Mouse (Mus musculus) macrophage (primary cell): ENCODE measurements around the gene Cpne6. TPM values are rescaled to one million over a fixed set of nuclear protein-coding genes. Genes with fewer than 3 reads are reported as not detected.

Source experiments
- H3K27ac ChIP-seq: fragments of 350-480 bp; formaldehyde crosslinking; 2 replicates; pipeline ENCODE4 v1.9.0; 2021
- H3K36me3 ChIP-seq: fragments of 350-480 bp; formaldehyde crosslinking; 2 replicates; pipeline ENCODE4 v1.9.0; 2021; ENCODE audit errors: inconsistent target
- H3K4me3 ChIP-seq: fragments of 350-480 bp; formaldehyde crosslinking; 2 replicates; pipeline ENCODE4 v1.9.0; 2021; ENCODE audit errors: inconsistent target
- H3K79me2 ChIP-seq: fragments of 350-480 bp; formaldehyde crosslinking; 2 replicates; pipeline ENCODE4 v1.9.0; 2021; ENCODE audit errors: inconsistent target
- WGBS: methylation state at CpG from one replicate; pipeline ENCODE4 v1.1.7; 2026; ENCODE audit warnings: inconsistent platforms; ENCODE audit not compliant: missing documents; 5-methylcytosine and 5-hydroxymethylcytosine counted together
- polyA plus RNA-seq: library from polyadenylated mRNA; stranded (reverse); fragments of 250-400 nt; gene quantifications from 3 replicates; pipeline ENCODE4 v1.2.4, GENCODE M21; 2018; ENCODE audit warnings: inconsistent platforms

Cpne6 gene
- polyA plus RNA-seq, 1 experiment from 2014 or later: not detected

- Histone ChIP-seq H3K4me3 (no peak overlapping the region), H3K36me3 (peaks cover 3% of the 10 kb centered on the region; the same call in 1 of the 2 replicates), H3K79me2 (peaks cover 15% of the 10 kb centered on the region; the same call in 1 of the 2 replicates), H3K27ac (no peak overlapping the region)
Observed at GRCm38 (mm10) chr14:55554635-55555034, 44.4 kb downstream of the Cpne6 start.

GRCm38 (mm10) chr14:55555788-55556187 is 45.5 kb downstream of the Cpne6 start:
- Histone ChIP-seq H3K36me3 (no peaks in the 10 kb centered on the region), H3K4me3 (no peak overlapping the region), H3K79me2 (peaks cover 15% of the 10 kb centered on the region; the same call in 1 of the 2 replicates), H3K27ac (no peak overlapping the region)
- 82% methylated on average over 3 of the region's 3 CpGs for WGBS

- WGBS: 6% methylated on average over 5 of the region's 5 CpGs
- H3K79me2 ChIP-seq: peaks cover 27% of the 10 kb centered on the region; the same call in 1 of the 2 replicates
- H3K36me3 ChIP-seq: no peaks in the 10 kb centered on the region
- H3K27ac ChIP-seq: peak overlapping the region; percentile 96
- no peak overlapping the region for H3K4me3 ChIP-seq
Observed at GRCm38 (mm10) chr14:55557003-55557402, 46.8 kb downstream of the Cpne6 start.

GRCm38 (mm10) chr14:55557587-55557986 is 47.3 kb downstream of the Cpne6 start:
- peaks cover 29% of the 10 kb centered on the region; the same call in 1 of the 2 replicates for H3K79me2 ChIP-seq
- H3K36me3 ChIP-seq: 0 out of 2 replicates have a peak, but pooled peaks cover under 1% of the 10 kb centered on the region
- 83% methylated on average over 3 of the region's 3 CpGs for WGBS
- H3K27ac ChIP-seq: peak overlapping the region; percentile 96
- no peak overlapping the region for H3K4me3 ChIP-seq

- Histone ChIP-seq H3K79me2 (peaks cover 29% of the 10 kb centered on the region; the same call in 1 of the 2 replicates), H3K4me3 (peak overlapping the region; percentile 89), H3K27ac (peak overlapping the region; percentile 96), H3K36me3 (peaks cover 8% of the 10 kb centered on the region)
- 45% methylated on average over 6 of the region's 6 CpGs for WGBS
Observed at GRCm38 (mm10) chr14:55558740-55559448, 48.6 kb downstream of the Cpne6 start.

GRCm38 (mm10) chr14:55559799-55560201 is 49.6 kb downstream of the Cpne6 start, which contains the start of gene Dcaf11:
Gene Dcaf11, plus strand, starts transcription at chr14:55560006.
- Histone ChIP-seq H3K36me3 (peaks cover 17% of the 10 kb centered on the region), H3K79me2 (peaks cover 29% of the 10 kb centered on the region; the same call in 1 of the 2 replicates), H3K4me3 (peak within 1 kb of the TSS; percentile 89), H3K27ac (peak within 1 kb of the TSS; percentile 96)
- WGBS: under 1% methylated on average over 26 of the region's 27 CpGs

GRCm38 (mm10) chr14:55560202-55561073 is 50.2 kb downstream of the Cpne6 start, which contains the start of gene A730061H03Rik:
Gene A730061H03Rik, minus strand, starts transcription at chr14:55560406.
- H3K36me3 ChIP-seq: peaks cover 23% of the 10 kb centered on the region
- 2% methylated on average over 51 of the region's 51 CpGs for WGBS
- H3K4me3 ChIP-seq: peak within 1 kb of the TSS; percentile 89
- H3K27ac ChIP-seq: peak within 1 kb of the TSS; percentile 96
- H3K79me2 ChIP-seq: peaks cover 29% of the 10 kb centered on the region; the same call in 1 of the 2 replicates

- WGBS: 98% methylated on average over 10 of the region's 10 CpGs
- H3K36me3 ChIP-seq: peaks cover 37% of the 10 kb centered on the region
- no peak overlapping the region for H3K27ac ChIP-seq
- H3K79me2 ChIP-seq: peaks cover 29% of the 10 kb centered on the region; the same call in 1 of the 2 replicates
- no peak overlapping the region for H3K4me3 ChIP-seq
Observed at GRCm38 (mm10) chr14:55561860-55562259, 51.6 kb downstream of the Cpne6 start.

- Histone ChIP-seq H3K36me3 (peaks cover 51% of the 10 kb centered on the region), H3K27ac (no peak overlapping the region), H3K4me3 (no peak overlapping the region), H3K79me2 (peaks cover 26% of the 10 kb centered on the region; the same call in 1 of the 2 replicates)
- WGBS: 93% methylated on average over 11 of the region's 11 CpGs
Observed at GRCm38 (mm10) chr14:55563249-55563648, 53.0 kb downstream of the Cpne6 start.

GRCm38 (mm10) chr14:55565748-55566147 is 55.5 kb downstream of the Cpne6 start:
- WGBS: 96% methylated on average over 3 of the region's 3 CpGs
- peaks cover 68% of the 10 kb centered on the region for H3K36me3 ChIP-seq
- H3K4me3 ChIP-seq: no peak overlapping the region
- H3K27ac ChIP-seq: no peak overlapping the region
- peaks cover 14% of the 10 kb centered on the region; the same call in 1 of the 2 replicates for H3K79me2 ChIP-seq

Other genes with a start within 250 kb of the Cpne6 start
- 25.0 to 28.5 TPM (median 26.3 TPM) in 3 replicates for gene Dhrs4, start 31.7 kb upstream of the Cpne6 start, polyA plus RNA-seq
- gene Carmil3, start 19.8 kb upstream of the Cpne6 start, polyA plus RNA-seq: 0.04 to 0.05 TPM in 2 of 3 replicates, not detected in the other
- not detected in 3 replicates for gene Nrl, start 14.5 kb downstream of the Cpne6 start, polyA plus RNA-seq
- gene Pck2, start 29.8 kb downstream of the Cpne6 start, polyA plus RNA-seq: 5.9 to 15.5 TPM (median 7.9 TPM) in 3 replicates
- gene Dcaf11, start 49.6 kb downstream of the Cpne6 start, polyA plus RNA-seq: 44.4 to 59.1 TPM (median 44.6 TPM) in 3 replicates
- gene A730061H03Rik, start 50.0 kb downstream of the Cpne6 start, polyA plus RNA-seq: 0.86 TPM in 1 of 3 replicates, not detected in the others
- gene Fitm1, start 65.2 kb downstream of the Cpne6 start, polyA plus RNA-seq: not detected in 3 replicates
- 213 to 335 TPM (median 292 TPM) in 3 replicates for gene Psme1, start 67.7 kb downstream of the Cpne6 start, polyA plus RNA-seq
- gene Emc9, start 74.9 kb downstream of the Cpne6 start, polyA plus RNA-seq: 11.9 to 22.1 TPM (median 17.9 TPM) in 3 replicates
- 172 to 350 TPM (median 300 TPM) in 3 replicates for gene Psme2, start 80.7 kb downstream of the Cpne6 start, polyA plus RNA-seq
- gene Rnf31, start 81.3 kb downstream of the Cpne6 start, polyA plus RNA-seq: 16.3 to 31.6 TPM (median 19.7 TPM) in 3 replicates
- gene Irf9, start 93.1 kb downstream of the Cpne6 start, polyA plus RNA-seq: 57.2 to 69.1 TPM (median 61.1 TPM) in 3 replicates
- not detected in 3 replicates for gene Rec8, start 107.6 kb downstream of the Cpne6 start, polyA plus RNA-seq
- 18.4 to 47.7 TPM (median 21.3 TPM) in 3 replicates for gene Ipo4, start 125.5 kb downstream of the Cpne6 start, polyA plus RNA-seq
- gene Gm49378, start 127.5 kb downstream of the Cpne6 start, polyA plus RNA-seq: 0.29 to 1.2 TPM (median 1.1 TPM) in 3 replicates
- 35.2 to 63.2 TPM (median 58.1 TPM) in 3 replicates for gene Tm9sf1, start 133.4 kb downstream of the Cpne6 start, polyA plus RNA-seq
- gene Tssk4, start 139.7 kb downstream of the Cpne6 start, polyA plus RNA-seq: 0.34 TPM in 1 of 3 replicates, not detected in the others
- gene Mdp1, start 150.1 kb downstream of the Cpne6 start, polyA plus RNA-seq: 25.4 to 29.3 TPM (median 26.3 TPM) in 3 replicates
- gene Gmpr2, start 161.5 kb downstream of the Cpne6 start, polyA plus RNA-seq: 27.4 to 36.4 TPM (median 34.4 TPM) in 3 replicates
- 136 to 262 TPM (median 187 TPM) in 3 replicates for gene Nedd8, start 161.7 kb downstream of the Cpne6 start, polyA plus RNA-seq
- 9.0 to 10.5 TPM (median 10.4 TPM) in 3 replicates for gene Tinf2, start 171.4 kb downstream of the Cpne6 start, polyA plus RNA-seq
- gene Tgm1, start 203.5 kb downstream of the Cpne6 start, polyA plus RNA-seq: 1.2 to 4.3 TPM (median 3.6 TPM) in 3 replicates
- 7.5 to 16.7 TPM (median 12.4 TPM) in 3 replicates for gene Rabggta, start 211.8 kb downstream of the Cpne6 start, polyA plus RNA-seq
- gene Dhrs1, start 235.2 kb downstream of the Cpne6 start, polyA plus RNA-seq: 63.5 to 108 TPM (median 106 TPM) in 3 replicates
- 9.3 to 22.6 TPM (median 12.9 TPM) in 3 replicates for gene Nop9, start 235.2 kb downstream of the Cpne6 start, polyA plus RNA-seq
- gene Cideb, start 248.0 kb downstream of the Cpne6 start, polyA plus RNA-seq: 0.22 to 0.72 TPM (median 0.41 TPM) in 3 replicates